Mouse (Mus musculus): ENCODE measurements around the gene Mul1. TPM values are rescaled to one million over a fixed set of nuclear protein-coding genes. Genes with fewer than 3 reads are reported as not detected.

Gene Mul1
- polyA plus RNA-seq (2014; fragmentation: Nextera tagmentation; extraction: Ambion mirVana): 16.1 and 18.2 TPM in 2 replicates

- ATAC-seq (replicated peaks; ENCODE audit: insufficient number of reproducible peaks, low FRiP score, low TSS enrichment): peak; percentile 86
- under 1% methylated on average over 64 of the region's 64 CpGs for WGBS (ENCODE audit: insufficient replicate concordance)
- peaks cover 6% of the 10 kb centered on the region; the same call in 1 of the 2 replicates for H3K27me3 ChIP-seq (ENCODE audit: control insufficient read depth, insufficient read depth, low read length)
These were observed at the start of gene Mul1 for GRCm38 (mm10) chr4:138434347-138435316. Mul1 (plus strand) TSS chr4:138434671.

GRCm38 (mm10) chr4:138393703-138394102, 40.8 kb upstream of the Mul1 start:
- no peak overlapping the region for H3K4me2 ChIP-seq
- H3K9ac ChIP-seq (ENCODE audit: low read depth, low read length): no peak overlapping the region
- no peak overlapping the region for H3K27ac ChIP-seq (ENCODE audit: low read depth, low read length)
- 46% methylated on average over 7 of the region's 7 CpGs for WGBS (ENCODE audit: insufficient replicate concordance)
- H3K9me3 ChIP-seq (replicated peaks; ENCODE audit: control insufficient read depth, low read length): no peaks in the 10 kb centered on the region
- no peaks in the 10 kb centered on the region for H3K36me3 ChIP-seq (ENCODE audit: control insufficient read depth, insufficient read depth, low read length)
- H3K27me3 ChIP-seq (ENCODE audit: control insufficient read depth, insufficient read depth, low read length): peaks cover 66% of the 10 kb centered on the region
- H3K4me1 ChIP-seq (ENCODE audit: control insufficient read depth, insufficient read depth, low read length): peaks cover 11% of the 10 kb centered on the region
- no peak overlapping the region for H3K4me3 ChIP-seq (ENCODE audit: low read depth, low read length)
- no peak for ATAC-seq (replicated peaks; ENCODE audit: insufficient number of reproducible peaks, low FRiP score, low TSS enrichment)

More at GRCm38 (mm10) chr4:138434347-138435316, at the start of gene Mul1:
- peak within 1 kb of the TSS; percentile 98 for H3K4me3 ChIP-seq (ENCODE audit: low read depth, low read length)
- H3K9me3 ChIP-seq (replicated peaks; ENCODE audit: control insufficient read depth, low read length): no peaks in the 10 kb centered on the region
- peak within 1 kb of the TSS; percentile 46 for H3K27ac ChIP-seq (ENCODE audit: low read depth, low read length)
- H3K4me2 ChIP-seq: peak within 1 kb of the TSS; percentile 95
- peaks cover 18% of the 10 kb centered on the region for H3K36me3 ChIP-seq (ENCODE audit: control insufficient read depth, insufficient read depth, low read length)
- H3K9ac ChIP-seq (ENCODE audit: low read depth, low read length): peak within 1 kb of the TSS; percentile 84
- peaks cover 6% of the 10 kb centered on the region for H3K4me1 ChIP-seq (ENCODE audit: control insufficient read depth, insufficient read depth, low read length)

GRCm38 (mm10) chr4:138395087-138395970, 39.1 kb upstream of the Mul1 start:
- H3K4me1 ChIP-seq (ENCODE audit: control insufficient read depth, insufficient read depth, low read length): peaks cover 11% of the 10 kb centered on the region
- peaks cover 72% of the 10 kb centered on the region for H3K27me3 ChIP-seq (ENCODE audit: control insufficient read depth, insufficient read depth, low read length)
- no peak overlapping the region for H3K9ac ChIP-seq (ENCODE audit: low read depth, low read length)
- no peak overlapping the region for H3K27ac ChIP-seq (ENCODE audit: low read depth, low read length)
- 2% methylated on average over 86 of the region's 103 CpGs for WGBS (ENCODE audit: insufficient replicate concordance)
- H3K4me2 ChIP-seq: peak overlapping the region; percentile 73
- 0 out of 2 replicates have a peak, but pooled peaks have one; percentile 31 for ATAC-seq (replicated peaks; ENCODE audit: insufficient number of reproducible peaks, low FRiP score, low TSS enrichment)
- no peaks in the 10 kb centered on the region for H3K9me3 ChIP-seq (replicated peaks; ENCODE audit: control insufficient read depth, low read length)
- H3K36me3 ChIP-seq (ENCODE audit: control insufficient read depth, insufficient read depth, low read length): no peaks in the 10 kb centered on the region
- peak overlapping the region; percentile 29 for H3K4me3 ChIP-seq (ENCODE audit: low read depth, low read length)

- no peaks in the 10 kb centered on the region for H3K36me3 ChIP-seq (ENCODE audit: control insufficient read depth, insufficient read depth, low read length)
- no peak for ATAC-seq (replicated peaks; ENCODE audit: insufficient number of reproducible peaks, low FRiP score, low TSS enrichment)
- peak within 1 kb of the TSS; percentile 73 for H3K4me2 ChIP-seq
- no peaks in the 10 kb centered on the region for H3K9me3 ChIP-seq (replicated peaks; ENCODE audit: control insufficient read depth, low read length)
- peaks cover 72% of the 10 kb centered on the region for H3K27me3 ChIP-seq (ENCODE audit: control insufficient read depth, insufficient read depth, low read length)
- no peak within 1 kb of the TSS for H3K27ac ChIP-seq (ENCODE audit: low read depth, low read length)
- H3K4me1 ChIP-seq (ENCODE audit: control insufficient read depth, insufficient read depth, low read length): peaks cover 11% of the 10 kb centered on the region
- H3K9ac ChIP-seq (ENCODE audit: low read depth, low read length): no peak within 1 kb of the TSS
- H3K4me3 ChIP-seq (ENCODE audit: low read depth, low read length): peak within 1 kb of the TSS; percentile 29
- WGBS (ENCODE audit: insufficient replicate concordance): 1% methylated on average over 42 of the region's 46 CpGs
These were observed 38.4 kb upstream of the Mul1 start, which contains the start of gene Fam43b for GRCm38 (mm10) chr4:138395971-138396645. Fam43b (minus strand) TSS chr4:138396528.

GRCm38 (mm10) chr4:138396711-138397110, 37.8 kb upstream of the Mul1 start:
- Histone ChIP-seq H3K9me3 (replicated peaks; ENCODE audit: control insufficient read depth, low read length) (no peaks in the 10 kb centered on the region), H3K4me3 (ENCODE audit: low read depth, low read length) (peak overlapping the region; percentile 29), H3K36me3 (ENCODE audit: control insufficient read depth, insufficient read depth, low read length) (no peaks in the 10 kb centered on the region), H3K27me3 (ENCODE audit: control insufficient read depth, insufficient read depth, low read length) (peaks cover 72% of the 10 kb centered on the region), H3K27ac (ENCODE audit: low read depth, low read length) (no peak overlapping the region), H3K9ac (ENCODE audit: low read depth, low read length) (no peak overlapping the region), H3K4me1 (ENCODE audit: control insufficient read depth, insufficient read depth, low read length) (peaks cover 11% of the 10 kb centered on the region), H3K4me2 (peak overlapping the region; percentile 73)
- 4% methylated on average over 8 of the region's 8 CpGs for WGBS (ENCODE audit: insufficient replicate concordance)
- no peak for ATAC-seq (replicated peaks; ENCODE audit: insufficient number of reproducible peaks, low FRiP score, low TSS enrichment)

- no peaks in the 10 kb centered on the region for H3K4me1 ChIP-seq (ENCODE audit: control insufficient read depth, insufficient read depth, low read length)
These were observed 29.7 kb upstream of the Mul1 start for GRCm38 (mm10) chr4:138404806-138405205.

GRCm38 (mm10) chr4:138407479-138408194, 26.8 kb upstream of the Mul1 start:
- H3K27ac ChIP-seq (ENCODE audit: low read depth, low read length): no peak overlapping the region
- no peaks in the 10 kb centered on the region for H3K36me3 ChIP-seq (ENCODE audit: control insufficient read depth, insufficient read depth, low read length)
- no peak overlapping the region for H3K4me3 ChIP-seq (ENCODE audit: low read depth, low read length)
- ATAC-seq (replicated peaks; ENCODE audit: insufficient number of reproducible peaks, low FRiP score, low TSS enrichment): no peak
- no peak overlapping the region for H3K9ac ChIP-seq (ENCODE audit: low read depth, low read length)
- H3K27me3 ChIP-seq (ENCODE audit: control insufficient read depth, insufficient read depth, low read length): peaks cover 13% of the 10 kb centered on the region; the same call in 1 of the 2 replicates
- H3K4me1 ChIP-seq (ENCODE audit: control insufficient read depth, insufficient read depth, low read length): no peaks in the 10 kb centered on the region
- H3K9me3 ChIP-seq (replicated peaks; ENCODE audit: control insufficient read depth, low read length): no peaks in the 10 kb centered on the region
- WGBS (ENCODE audit: insufficient replicate concordance): 66% methylated on average over 12 of the region's 13 CpGs
- no peak overlapping the region for H3K4me2 ChIP-seq

More at GRCm38 (mm10) chr4:138404806-138405205, 29.7 kb upstream of the Mul1 start:
- H3K9me3 ChIP-seq (replicated peaks; ENCODE audit: control insufficient read depth, low read length): no peaks in the 10 kb centered on the region
- H3K4me2 ChIP-seq: no peak overlapping the region
- WGBS (ENCODE audit: insufficient replicate concordance): 0% methylated on average over 2 of the region's 2 CpGs
- no peak overlapping the region for H3K9ac ChIP-seq (ENCODE audit: low read depth, low read length)
- no peak overlapping the region for H3K27ac ChIP-seq (ENCODE audit: low read depth, low read length)
- H3K4me3 ChIP-seq (ENCODE audit: low read depth, low read length): no peak overlapping the region
- no peaks in the 10 kb centered on the region for H3K27me3 ChIP-seq (ENCODE audit: control insufficient read depth, insufficient read depth, low read length)
- no peak for ATAC-seq (replicated peaks; ENCODE audit: insufficient number of reproducible peaks, low FRiP score, low TSS enrichment)
- H3K36me3 ChIP-seq (ENCODE audit: control insufficient read depth, insufficient read depth, low read length): no peaks in the 10 kb centered on the region

Measured in heart, embryonic 11.5 days (tissue).